Mouse (Mus musculus) gastrocnemius, adult 18-20 months (tissue): ENCODE measurements around the gene Lrch1. TPM values are rescaled to one million over a fixed set of nuclear protein-coding genes. Genes with fewer than 3 reads are reported as not detected.
A peak's percentile ranks its signal among the peaks of the same experiment; 100 is the strongest.

Experiments
- DNase-seq: peaks from one replicate; pipeline ENCODE4 v3.0.0; 2021; ENCODE audit warnings: low spot score
- total RNA-seq, 2 experiments: library from RNA; stranded (reverse); gene quantifications; 2 replicates each; pipeline ENCODE4 v1.2.3; 2021

Gene Lrch1
- total RNA-seq, 2 experiments from 2014 or later = 2.5 to 3.0 TPM

DNA sequence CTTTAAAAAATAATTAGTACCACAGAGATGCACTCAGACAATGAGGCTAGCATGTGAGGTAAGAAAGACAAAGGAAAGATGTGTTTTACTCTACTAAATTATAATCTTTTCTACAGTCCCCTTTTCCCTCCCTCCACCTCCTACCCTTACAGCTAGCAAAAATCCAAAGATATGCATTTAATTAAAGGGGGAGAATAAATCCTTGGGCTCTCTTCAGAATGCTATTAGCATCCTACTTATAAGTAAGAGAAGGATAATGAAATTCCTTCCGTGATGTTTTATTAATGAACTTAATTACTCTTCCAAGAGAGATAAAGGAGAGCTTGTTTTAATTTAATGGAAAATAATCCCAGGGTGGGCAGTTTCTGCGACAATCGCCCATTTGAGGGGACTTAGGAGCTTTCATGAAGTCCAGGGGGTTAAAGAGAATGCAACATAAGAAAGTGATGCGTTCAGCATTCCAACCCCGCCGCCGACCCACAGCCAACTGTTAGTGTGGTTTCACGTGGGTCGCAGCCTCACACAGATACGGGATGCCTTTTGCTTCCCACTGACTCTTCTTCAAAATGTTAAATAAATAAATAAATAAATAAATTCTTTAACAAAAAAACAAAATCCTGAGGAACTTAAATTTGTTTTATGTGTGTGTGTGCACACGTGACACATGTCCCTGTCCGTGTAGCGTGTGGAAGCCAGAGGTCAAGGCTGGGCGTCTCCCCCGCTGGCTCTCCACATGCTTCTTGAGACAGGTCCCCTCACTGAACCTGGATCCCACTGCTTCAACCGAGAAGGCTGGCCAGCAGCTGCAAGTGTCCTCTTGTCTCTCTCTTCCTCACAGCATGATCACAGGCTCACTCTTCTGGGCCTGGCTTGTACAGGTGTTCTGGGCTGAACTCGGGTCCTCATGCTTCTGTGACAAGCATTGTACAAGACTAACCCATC, 132.6 kb downstream of the Lrch1 start:
- no peak for DNase-seq

- DNase-seq = no peak
Observed at GRCm38 (mm10) chr14:74811617-74812016, 136.1 kb downstream of the Lrch1 start.

GRCm38 (mm10) chr14:74801961-74802360, 145.7 kb downstream of the Lrch1 start:
- DNase-seq = no peak

GRCm38 (mm10) chr14:74798063-74798890, 149.4 kb downstream of the Lrch1 start:
- no peak for DNase-seq

- DNase-seq = no peak
Observed at GRCm38 (mm10) chr14:74797386-74798062, 150.2 kb downstream of the Lrch1 start.

DNA sequence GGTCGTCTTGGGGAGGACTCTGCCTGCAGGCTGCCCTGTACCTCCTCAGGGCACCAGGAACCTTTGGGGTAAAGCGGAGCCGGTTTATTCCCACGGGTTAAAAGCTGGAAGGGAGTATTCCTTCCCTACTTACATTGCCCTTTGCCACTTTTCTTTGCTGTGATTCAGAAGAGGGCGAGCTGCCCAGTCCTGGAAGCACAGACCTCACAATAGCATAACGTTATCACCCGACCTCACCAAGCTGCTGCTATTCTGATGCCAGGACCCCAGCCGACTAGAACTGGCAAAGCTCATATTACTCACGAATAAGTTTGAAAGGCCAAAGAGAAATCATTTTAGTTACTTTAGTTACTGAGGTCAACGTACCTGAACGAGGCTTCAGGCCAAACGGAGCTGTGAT, 152.7 kb downstream of the Lrch1 start:
- no peak for DNase-seq

GRCm38 (mm10) chr14:74792793-74793192, 154.9 kb downstream of the Lrch1 start:
- DNase-seq = no peak

- no peak for DNase-seq
Observed at GRCm38 (mm10) chr14:74790535-74790934, 157.1 kb downstream of the Lrch1 start.

- DNase-seq = no peak
Observed at GRCm38 (mm10) chr14:74788766-74789165, 158.9 kb downstream of the Lrch1 start.

GRCm38 (mm10) chr14:74787717-74788116, 160.0 kb downstream of the Lrch1 start:
- DNase-seq = no peak

- DNase-seq = no peak
Observed at GRCm38 (mm10) chr14:74784243-74784934, 163.3 kb downstream of the Lrch1 start.

DNA sequence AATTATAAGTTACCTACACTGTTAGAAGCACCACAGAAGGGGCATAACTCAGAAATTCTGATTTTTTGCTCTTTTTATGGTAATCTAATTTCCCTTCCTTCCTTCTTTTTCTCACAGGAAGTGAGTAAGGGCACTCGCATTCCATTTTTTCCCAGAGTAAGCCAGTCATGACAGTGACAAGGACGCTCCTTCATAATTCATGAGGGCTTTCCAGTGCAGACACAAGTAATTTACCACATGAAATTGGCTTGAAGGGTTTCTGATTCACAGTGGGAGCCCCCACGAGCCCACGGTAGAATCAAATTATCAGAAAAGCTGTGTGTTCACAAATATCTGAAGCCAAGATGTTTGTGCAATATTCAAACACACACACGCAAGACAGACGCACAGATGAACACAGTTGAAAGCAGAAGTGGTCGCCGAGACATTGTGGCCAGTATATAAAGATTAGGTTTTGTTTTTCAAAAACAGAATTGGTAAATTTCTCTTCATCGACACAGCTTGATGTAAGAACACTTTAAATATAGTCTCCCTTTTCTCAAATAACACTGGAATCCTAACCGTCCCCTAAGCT, 173.5 kb downstream of the Lrch1 start:
- DNase-seq = no peak

DNA sequence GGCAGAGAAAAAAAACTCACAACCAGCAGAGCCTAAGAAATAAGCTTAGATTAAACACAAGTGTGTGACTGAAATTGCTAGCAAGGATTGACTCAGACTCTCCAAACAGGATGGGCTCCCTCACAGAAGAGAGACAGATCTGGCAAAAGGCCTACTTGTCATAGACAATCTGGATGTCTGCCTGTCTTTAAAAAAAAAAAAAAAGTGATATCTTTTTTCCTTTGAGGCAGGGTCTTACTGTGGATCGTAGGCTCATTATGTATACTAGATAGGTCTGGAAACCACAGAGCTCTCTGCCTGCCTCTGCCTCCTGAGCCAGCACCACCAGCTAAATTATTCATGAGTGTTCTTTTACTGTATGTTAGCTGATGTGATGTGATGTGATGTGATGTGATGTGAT, 179.8 kb downstream of the Lrch1 start:
- DNase-seq = no peak

- peak; percentile 67 for DNase-seq
Observed at GRCm38 (mm10) chr14:74764191-74764918, 183.3 kb downstream of the Lrch1 start.

GRCm38 (mm10) chr14:74736850-74737249, 210.8 kb downstream of the Lrch1 start:
- no peak for DNase-seq

DNA sequence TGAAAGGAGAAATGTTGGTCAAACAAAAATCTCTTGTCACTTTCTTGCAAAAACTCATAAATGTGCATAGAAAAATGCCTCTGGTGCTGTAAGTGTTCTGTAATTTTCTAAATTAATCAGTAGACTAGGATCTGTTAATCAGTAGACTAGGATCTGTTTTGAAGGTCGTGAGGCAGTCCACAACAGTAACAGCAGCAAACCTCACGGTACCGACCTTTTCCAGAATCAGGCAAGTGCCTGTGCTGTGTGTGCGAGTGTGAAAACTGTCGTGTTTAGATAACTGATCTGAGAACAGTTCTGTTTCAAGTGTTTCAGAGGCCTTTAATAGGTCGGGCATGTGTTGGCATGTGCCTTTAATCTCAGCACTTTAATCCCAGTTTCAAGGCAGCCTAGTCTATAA, 212.2 kb downstream of the Lrch1 start:
- no peak for DNase-seq

- no peak for DNase-seq
Observed at GRCm38 (mm10) chr14:74733397-74733796, 214.3 kb downstream of the Lrch1 start.

- peak; percentile 94 for DNase-seq
Observed at GRCm38 (mm10) chr14:74732079-74732783, 215.4 kb downstream of the Lrch1 start, which contains the start of gene Esd. Esd (plus strand) TSS chr14:74732297.
